Mouse (Mus musculus) ES-Bruce4 (cell line): Measurements from ENCODE around the gene Nat8l. TPM values are rescaled to one million over a fixed set of nuclear protein-coding genes. Genes with fewer than 3 reads are reported as not detected.

Experiments used
- H3K27ac ChIP-seq: 2 replicates; pipeline ENCODE4 v1.5.1; 2012; ENCODE audit warnings: low read length, inconsistent platforms; ENCODE audit not compliant: insufficient read depth
- H3K27me3 ChIP-seq: 2 replicates; pipeline ENCODE4 v1.6.1; 2012; ENCODE audit warnings: mild to moderate bottlenecking, low read length, inconsistent platforms; ENCODE audit not compliant: control insufficient read depth, poor library complexity, insufficient read depth, severe bottlenecking
- H3K36me3 ChIP-seq: 2 replicates; pipeline ENCODE4 v1.6.1; 2012; ENCODE audit warnings: inconsistent platforms, mild to moderate bottlenecking, low read length, moderate library complexity; ENCODE audit not compliant: control insufficient read depth, poor library complexity, insufficient read depth, severe bottlenecking
- H3K4me1 ChIP-seq: one replicate; pipeline ENCODE4 v1.8.1; 2011; ENCODE audit warnings: low read length; ENCODE audit not compliant: control insufficient read depth, insufficient read depth
- H3K4me3 ChIP-seq: 2 replicates; pipeline ENCODE4 v1.5.1; 2011; ENCODE audit warnings: low read depth, mild to moderate bottlenecking, low read length
- H3K9ac ChIP-seq: 2 replicates; pipeline ENCODE4 v1.6.1; 2012; ENCODE audit warnings: low read depth, mild to moderate bottlenecking, inconsistent platforms; ENCODE audit not compliant: poor library complexity, severe bottlenecking
- H3K9me3 ChIP-seq: replicated peaks from 2 replicates; pipeline ENCODE4 v1.6.1; 2012; ENCODE audit warnings: mild to moderate bottlenecking, low read length, inconsistent platforms; ENCODE audit not compliant: control insufficient read depth, poor library complexity, insufficient read depth, severe bottlenecking
- CTCF ChIP-seq: IDR thresholded peaks from one replicate; pipeline ENCODE4 v1.8.1; 2011; ENCODE audit warnings: low read depth, low read length
- EP300 ChIP-seq: IDR thresholded peaks from 2 replicates; pipeline ENCODE4 v1.6.1; 2011; ENCODE audit warnings: low read depth, low read length; ENCODE audit not compliant: insufficient read depth
- POLR2A ChIP-seq: IDR thresholded peaks from one replicate; pipeline ENCODE4 v1.8.1; 2011; ENCODE audit warnings: low read length; ENCODE audit not compliant: insufficient read depth
- polyA plus RNA-seq: library from polyadenylated mRNA; stranded (reverse); fragments of >200 nt; gene quantifications from 2 replicates; pipeline ENCODE4 v1.2.4, GENCODE M21; 2011; ENCODE audit warnings: low read depth; ENCODE audit not compliant: missing spikeins, insufficient read depth, insufficient read length

Gene Nat8l
- polyA plus RNA-seq, 1 experiment = 0.63 TPM

GRCm38 (mm10) chr5:33999466-34000090 lies 3.8 kb downstream of the Nat8l start:
- H3K9me3 ChIP-seq = no peaks in the 10 kb centered on the region
- no peak for TF ChIP-seq POLR2A
- no peak for TF ChIP-seq CTCF
- H3K4me3 ChIP-seq = no peak overlapping the region
- H3K27me3 ChIP-seq = peaks cover 11% of the 10 kb centered on the region; the same call in 1 of the 2 replicates
- no peak overlapping the region for H3K9ac ChIP-seq
- H3K36me3 ChIP-seq = no peaks in the 10 kb centered on the region
- H3K27ac ChIP-seq = no peak overlapping the region
- peaks cover 2% of the 10 kb centered on the region for H3K4me1 ChIP-seq

- no peak overlapping the region for H3K4me3 ChIP-seq
- peaks cover 2% of the 10 kb centered on the region for H3K4me1 ChIP-seq
- no peaks in the 10 kb centered on the region for H3K36me3 ChIP-seq
- H3K27ac ChIP-seq = no peak overlapping the region
- H3K9ac ChIP-seq = no peak overlapping the region
- no peaks in the 10 kb centered on the region for H3K9me3 ChIP-seq
- peaks cover 11% of the 10 kb centered on the region; the same call in 1 of the 2 replicates for H3K27me3 ChIP-seq
- no peak for TF ChIP-seq POLR2A
Observed at GRCm38 (mm10) chr5:34000809-34001208, 5.0 kb downstream of the Nat8l start.

- H3K4me1 ChIP-seq = peaks cover 2% of the 10 kb centered on the region
- H3K4me3 ChIP-seq = no peak overlapping the region
- H3K9ac ChIP-seq = no peak overlapping the region
- H3K36me3 ChIP-seq = no peaks in the 10 kb centered on the region
- TF ChIP-seq EP300 = no peak
- TF ChIP-seq CTCF = no peak
- no peak for TF ChIP-seq POLR2A
- no peak overlapping the region for H3K27ac ChIP-seq
- no peaks in the 10 kb centered on the region for H3K9me3 ChIP-seq
- peaks cover 11% of the 10 kb centered on the region; the same call in 1 of the 2 replicates for H3K27me3 ChIP-seq
Observed at GRCm38 (mm10) chr5:34001401-34001800, 5.6 kb downstream of the Nat8l start.

- H3K27ac ChIP-seq = no peak overlapping the region
- H3K9ac ChIP-seq = no peak overlapping the region
- TF ChIP-seq CTCF = no peak
- no peak for TF ChIP-seq EP300
- TF ChIP-seq POLR2A = no peak
- 0 out of 2 replicates have a peak, but pooled peaks cover 2% of the 10 kb centered on the region for H3K27me3 ChIP-seq
- no peak overlapping the region for H3K4me3 ChIP-seq
- peaks cover under 1% of the 10 kb centered on the region for H3K4me1 ChIP-seq
- no peaks in the 10 kb centered on the region for H3K36me3 ChIP-seq
- no peaks in the 10 kb centered on the region for H3K9me3 ChIP-seq
Observed at GRCm38 (mm10) chr5:34002636-34003035, 6.9 kb downstream of the Nat8l start.

- Histone ChIP-seq H3K36me3 (no peaks in the 10 kb centered on the region), H3K27ac (no peak overlapping the region), H3K27me3 (no peaks in the 10 kb centered on the region), H3K4me3 (no peak overlapping the region), H3K4me1 (no peaks in the 10 kb centered on the region), H3K9me3 (no peaks in the 10 kb centered on the region), H3K9ac (no peak overlapping the region)
- TF ChIP-seq POLR2A = no peak
Observed at GRCm38 (mm10) chr5:34004618-34005017, 8.8 kb downstream of the Nat8l start.

- no peaks in the 10 kb centered on the region for H3K4me1 ChIP-seq
- H3K27me3 ChIP-seq = no peaks in the 10 kb centered on the region
- no peaks in the 10 kb centered on the region for H3K9me3 ChIP-seq
- no peak overlapping the region for H3K4me3 ChIP-seq
- no peaks in the 10 kb centered on the region for H3K36me3 ChIP-seq
- H3K9ac ChIP-seq = no peak overlapping the region
- H3K27ac ChIP-seq = no peak overlapping the region
- no peak for TF ChIP-seq POLR2A
- no peak for TF ChIP-seq EP300
- TF ChIP-seq CTCF = no peak
Observed at GRCm38 (mm10) chr5:34006832-34007231, 11.0 kb downstream of the Nat8l start.
